Mouse (Mus musculus): ENCODE measurements at regions not wholly inside any gene's neighbourhood (a gene's known extent, or its start where the extent isn't known, plus 50 kb on each side); places are given as distances from the start of the nearest gene placed in this dataset.

GRCm38 (mm10) chr3:19408283-19408682 lies 220.2 kb downstream of the 1700064H15Rik start:
- no peak for TF ChIP-seq POLR2AphosphoS2 (IDR thresholded peaks at IDR 0.05; ENCODE audit: insufficient read length, low read depth)
- TF ChIP-seq MYOG (IDR thresholded peaks at IDR 0.05; ENCODE audit: control insufficient read depth in 1 of 3, insufficient read depth in 1 of 3, insufficient read length in 2 of 3, low read depth in 2 of 3), result peak in 2 of 3 experiments; percentile 73 to 78
- no peak for TF ChIP-seq POLR2A (IDR thresholded peaks at IDR 0.05; ENCODE audit: insufficient read length, low read depth)
- TF ChIP-seq MYOD1 (IDR thresholded peaks at IDR 0.05; ENCODE audit: control insufficient read depth in 1 of 3, insufficient read length in 2 of 3, low read depth in 2 of 3), result peak in 2 of 3 experiments; percentile 89 to 91
- no peak for TF ChIP-seq CEBPB (IDR thresholded peaks at IDR 0.05; ENCODE audit: insufficient read depth, poor library complexity, severe bottlenecking)
- TF ChIP-seq REST (IDR thresholded peaks at IDR 0.05; ENCODE audit: insufficient read depth, insufficient read length), result no peak
- TF ChIP-seq TCF12 (IDR thresholded peaks at IDR 0.05; ENCODE audit: insufficient read depth, poor library complexity, severe bottlenecking), result peak; percentile 18
- no peak for TF ChIP-seq MAX (IDR thresholded peaks at IDR 0.05; ENCODE audit: low read depth)
- no peak for TF ChIP-seq USF1 (IDR thresholded peaks at IDR 0.05; ENCODE audit: low read depth)
